In genomic region chr2:155962991-155963390, GRCm38 (mm10) we compare ENCODE assay signal across 11 mouse cellular contexts. TPM values are rescaled to one million over a fixed set of nuclear protein-coding genes. Genes with fewer than 3 reads are reported as not detected.
DNase-seq lines count a peak whose midpoint lies in the region; ATAC-seq and TF ChIP-seq lines count a peak whose summit lies in the region.
"Had no signal": no experiment of that assay in that cellular context is flagged by ENCODE, and none has a peak within 500 bp of the region (broad histone marks: within the 10 kb centered on the region; RNA-seq: fewer than 3 reads in every experiment).

No protein-coding gene starts in this region.

- peak; percentile 73 for TF ChIP-seq CTCF in liver, postnatal 0 days (IDR thresholded peaks at IDR 0.05; ENCODE audit: low read depth)
- TF ChIP-seq CTCF in brain, embryonic 14.5 days (IDR thresholded peaks at IDR 0.05; ENCODE audit: borderline replicate concordance, extremely low read depth, insufficient read depth, insufficient read length): peak; percentile 51; the same call in 1 of the 2 replicates

- H3K27me3 ChIP-seq in liver, postnatal 0 days (ENCODE audit: insufficient read depth, low read length): no peaks in the 10 kb centered on the region
- H3K27me3 ChIP-seq in liver, embryonic 11.5 days (replicated peaks; ENCODE audit: control insufficient read depth, insufficient read depth, low read length): no peaks in the 10 kb centered on the region
- H3K27me3 ChIP-seq: embryonic facial prominence, embryonic 13.5 days; heart, embryonic 15.5 days; limb, embryonic 13.5 days had no signal

- no peak overlapping the region for H3K27ac ChIP-seq in liver, postnatal 0 days (ENCODE audit: low read depth)
- no peak overlapping the region for H3K27ac ChIP-seq in liver, embryonic 11.5 days (ENCODE audit: low read depth, low read length)
- H3K27ac ChIP-seq: embryonic facial prominence, embryonic 13.5 days; heart, embryonic 15.5 days; limb, embryonic 13.5 days had no signal

- no peaks in the 10 kb centered on the region for H3K9me3 ChIP-seq in liver, postnatal 0 days (ENCODE audit: low read length)
- H3K9me3 ChIP-seq in liver, embryonic 11.5 days (ENCODE audit: control insufficient read depth, low read length): no peaks in the 10 kb centered on the region
- H3K9me3 ChIP-seq: embryonic facial prominence, embryonic 13.5 days; heart, embryonic 15.5 days; limb, embryonic 13.5 days had no signal

- H3K9ac ChIP-seq in liver, postnatal 0 days (replicated peaks): no peak overlapping the region
- no peak overlapping the region for H3K9ac ChIP-seq in liver, embryonic 11.5 days (ENCODE audit: low read depth, low read length)
- H3K9ac ChIP-seq: embryonic facial prominence, embryonic 13.5 days; heart, embryonic 15.5 days; limb, embryonic 13.5 days had no signal

- peaks cover 40% of the 10 kb centered on the region for H3K36me3 ChIP-seq in liver, postnatal 0 days (replicated peaks; ENCODE audit: insufficient read depth, low read length)
- H3K36me3 ChIP-seq in liver, embryonic 11.5 days (ENCODE audit: control insufficient read depth, insufficient read depth, low read length): peaks cover 16% of the 10 kb centered on the region; the same call in 1 of the 2 replicates

- H3K4me1 ChIP-seq in liver, postnatal 0 days (ENCODE audit: insufficient read depth): no peaks in the 10 kb centered on the region
- no peaks in the 10 kb centered on the region for H3K4me1 ChIP-seq in liver, embryonic 11.5 days (replicated peaks; ENCODE audit: control insufficient read depth, insufficient read depth, low read length)
- H3K4me1 ChIP-seq: heart, embryonic 15.5 days had no signal

- no peak for ATAC-seq in liver, postnatal 0 days
- ATAC-seq in liver, embryonic 11.5 days (replicated peaks; ENCODE audit: low FRiP score): no peak
- peak; percentile 66 for ATAC-seq in megakaryocyte progenitor cell, adult 5-6 weeks (replicated peaks; ENCODE audit: poor library complexity)
- ATAC-seq in megakaryocyte, adult 5-6 weeks (ENCODE audit: poor library complexity, severe bottlenecking): no peak

- peak; percentile 31 for DNase-seq in gastrocnemius, adult 18-20 months (ENCODE audit: low spot score)
- DNase-seq in gastrocnemius, postnatal 25 days: no peak
- no peak for DNase-seq in liver, postnatal 0 days
- no peak for DNase-seq in liver, embryonic 11.5 days (ENCODE audit: low spot score)
- peak; percentile 74 for DNase-seq in brain, embryonic 14.5 days (ENCODE audit: low read depth)
- DNase-seq in spleen, postnatal 14 days (ENCODE audit: low spot score in 2 of 2): no peak

- no peak for TF ChIP-seq POLR2A in brain, embryonic 14.5 days (IDR thresholded peaks at IDR 0.05; ENCODE audit: borderline replicate concordance, extremely low read depth, insufficient read depth, insufficient read length, poor library complexity, severe bottlenecking)

- no peak overlapping the region for H3K4me2 ChIP-seq in liver, postnatal 0 days (ENCODE audit: low read depth, low read length)
- no peak overlapping the region for H3K4me2 ChIP-seq in liver, embryonic 11.5 days
- H3K4me2 ChIP-seq: embryonic facial prominence, embryonic 13.5 days; heart, embryonic 15.5 days; limb, embryonic 13.5 days had no signal

- no peak for TF ChIP-seq EP300 in liver, postnatal 0 days (IDR thresholded peaks at IDR 0.05; ENCODE audit: low read depth)

- 63% methylated on average over 1 of the region's 1 CpGs for WGBS in liver, postnatal 0 days (ENCODE audit: insufficient replicate concordance)
- 60% methylated on average over 1 of the region's 1 CpGs for WGBS in liver, embryonic 11.5 days

- no peak overlapping the region for H3K4me3 ChIP-seq in liver, postnatal 0 days (ENCODE audit: low read depth, low read length)
- H3K4me3 ChIP-seq in liver, embryonic 11.5 days (ENCODE audit: low read depth, low read length): no peak overlapping the region
- H3K4me3 ChIP-seq: embryonic facial prominence, embryonic 13.5 days; heart, embryonic 15.5 days; limb, embryonic 13.5 days had no signal

RNA-seq across cellular contexts. Expression of gene Cep250, which starts 6.7 kb away (rescaled TPM):
- total RNA-seq in gastrocnemius, adult 18-20 months (2021): 1 to 10 TPM; 2.7 TPM
- 1 to 10 TPM; 3.6 to 5.9 TPM for total RNA-seq in gastrocnemius, postnatal 25 days (2021)
- polyA plus RNA-seq in liver, postnatal 0 days (2015; fragmentation: Nextera tagmentation; extraction: Ambion mirVana): 3.1 and 5.0 TPM in 2 replicates
- polyA plus RNA-seq in liver, embryonic 11.5 days (2014; fragmentation: Nextera tagmentation; extraction: Ambion mirVana): 20.9 and 23.3 TPM in 2 replicates
- polyA plus RNA-seq in brain, embryonic 14.5 days (2012; rRNA removed): 16.0 and 23.7 TPM in 2 replicates
- total RNA-seq in megakaryocyte progenitor cell, adult 5-6 weeks (2015): 9.6 and 12.7 TPM in 2 replicates
- 30.7 and 44.6 TPM in 2 replicates for total RNA-seq in megakaryocyte progenitor cell, adult 5-6 weeks (2017)
- total RNA-seq in megakaryocyte, adult 5-6 weeks (2015): 8.9 and 14.5 TPM in 2 replicates
- total RNA-seq in megakaryocyte, adult 5-6 weeks (2017): 37.9 and 38.1 TPM in 2 replicates

RNA-seq across cellular contexts. Expression of gene Gdf5, which starts 17.8 kb away (rescaled TPM):
- under 1 TPM in 1 of 2 experiments, not detected in 1; 0.38 TPM for total RNA-seq in gastrocnemius, adult 18-20 months (2021)
- not detected for total RNA-seq in gastrocnemius, postnatal 25 days (2021)
- polyA plus RNA-seq in liver, postnatal 0 days (2015; fragmentation: Nextera tagmentation; extraction: Ambion mirVana): not detected in 2 replicates
- polyA plus RNA-seq in liver, embryonic 11.5 days (2014; fragmentation: Nextera tagmentation; extraction: Ambion mirVana): 0.19 and 0.30 TPM in 2 replicates
- 1.4 and 1.7 TPM in 2 replicates for polyA plus RNA-seq in brain, embryonic 14.5 days (2012; rRNA removed)
- not detected in 2 replicates for total RNA-seq in megakaryocyte progenitor cell, adult 5-6 weeks (2015)
- not detected in 2 replicates for total RNA-seq in megakaryocyte progenitor cell, adult 5-6 weeks (2017)
- total RNA-seq in megakaryocyte, adult 5-6 weeks (2015): not detected in 2 replicates
- not detected in 2 replicates for total RNA-seq in megakaryocyte, adult 5-6 weeks (2017)

RNA-seq across cellular contexts. Expression of gene Gm15557, which starts 22.5 kb away (rescaled TPM):
- total RNA-seq in gastrocnemius, adult 18-20 months (2021): not detected
- not detected for total RNA-seq in gastrocnemius, postnatal 25 days (2021)
- not detected in 2 replicates for polyA plus RNA-seq in liver, postnatal 0 days (2015; fragmentation: Nextera tagmentation; extraction: Ambion mirVana)
- polyA plus RNA-seq in liver, embryonic 11.5 days (2014; fragmentation: Nextera tagmentation; extraction: Ambion mirVana): not detected in 2 replicates
- not detected in 2 replicates for polyA plus RNA-seq in brain, embryonic 14.5 days (2012; rRNA removed)
- total RNA-seq in megakaryocyte progenitor cell, adult 5-6 weeks (2015): not detected in 2 replicates
- not detected in 2 replicates for total RNA-seq in megakaryocyte progenitor cell, adult 5-6 weeks (2017)
- total RNA-seq in megakaryocyte, adult 5-6 weeks (2015): not detected in 2 replicates
- total RNA-seq in megakaryocyte, adult 5-6 weeks (2017): not detected in 2 replicates
- polyA plus RNA-seq: embryonic facial prominence, embryonic 13.5 days; heart, embryonic 15.5 days had no signal

RNA-seq across cellular contexts. Expression of gene Uqcc1, which starts 32.9 kb away (rescaled TPM):
- 100 to 1,000 TPM; 155 to 182 TPM for total RNA-seq in gastrocnemius, adult 18-20 months (2021)
- total RNA-seq in gastrocnemius, postnatal 25 days (2021): 100 to 1,000 TPM; 140 to 156 TPM
- polyA plus RNA-seq in liver, postnatal 0 days (2015; fragmentation: Nextera tagmentation; extraction: Ambion mirVana): 29.3 and 31.7 TPM in 2 replicates
- polyA plus RNA-seq in liver, embryonic 11.5 days (2014; fragmentation: Nextera tagmentation; extraction: Ambion mirVana): 76.1 and 83.4 TPM in 2 replicates
- 40.4 and 44.9 TPM in 2 replicates for polyA plus RNA-seq in brain, embryonic 14.5 days (2012; rRNA removed)
- total RNA-seq in megakaryocyte progenitor cell, adult 5-6 weeks (2015): 39.6 and 40.4 TPM in 2 replicates
- 51.5 and 55.1 TPM in 2 replicates for total RNA-seq in megakaryocyte progenitor cell, adult 5-6 weeks (2017)
- total RNA-seq in megakaryocyte, adult 5-6 weeks (2015): 17.4 and 28.7 TPM in 2 replicates
- total RNA-seq in megakaryocyte, adult 5-6 weeks (2017): 38.4 and 49.2 TPM in 2 replicates

RNA-seq across cellular contexts. Expression of gene 6430550D23Rik, which starts 44.8 kb away (rescaled TPM):
- total RNA-seq in gastrocnemius, adult 18-20 months (2021): under 1 TPM; 0.12 to 0.41 TPM
- under 1 TPM; 0.51 to 0.54 TPM for total RNA-seq in gastrocnemius, postnatal 25 days (2021)
- polyA plus RNA-seq in liver, postnatal 0 days (2015; fragmentation: Nextera tagmentation; extraction: Ambion mirVana): 0.64 and 0.90 TPM in 2 replicates
- polyA plus RNA-seq in liver, embryonic 11.5 days (2014; fragmentation: Nextera tagmentation; extraction: Ambion mirVana): 1.6 and 2.8 TPM in 2 replicates
- polyA plus RNA-seq in brain, embryonic 14.5 days (2012; rRNA removed): 3.0 and 5.9 TPM in 2 replicates
- total RNA-seq in megakaryocyte progenitor cell, adult 5-6 weeks (2015): 0.10 and 0.74 TPM in 2 replicates
- total RNA-seq in megakaryocyte progenitor cell, adult 5-6 weeks (2017): 0.20 and 0.92 TPM in 2 replicates
- 0.20 and 0.57 TPM in 2 replicates for total RNA-seq in megakaryocyte, adult 5-6 weeks (2015)
- 0.11 and 0.81 TPM in 2 replicates for total RNA-seq in megakaryocyte, adult 5-6 weeks (2017)

Comparison
In these comparisons a context has a peak if more than half of its experiments do, and no peak if none do; other contexts are left out.
1. DNase-seq: peak in gastrocnemius, adult 18-20 months (single experiment) and brain, embryonic 14.5 days (single experiment); none in gastrocnemius, postnatal 25 days (single experiment), liver, postnatal 0 days (single experiment), liver, embryonic 11.5 days (single experiment) and spleen, postnatal 14 days (0 of 2).